Mouse (Mus musculus) effector memory CD4-positive, alpha-beta T cell, adult 7 months (primary cell): ENCODE data around the gene Olfr109. TPM values are rescaled to one million over a fixed set of nuclear protein-coding genes. Genes with fewer than 3 reads are reported as not detected.

Source experiments
- polyA plus RNA-seq: library from polyadenylated mRNA; unstranded; fragments of 100-300 nt; shearing (Covaris generic); gene quantifications from one replicate; pipeline ENCODE4 v1.2.1, GENCODE M21; 2017

Olfr109 gene
- not detected for polyA plus RNA-seq

DNA sequence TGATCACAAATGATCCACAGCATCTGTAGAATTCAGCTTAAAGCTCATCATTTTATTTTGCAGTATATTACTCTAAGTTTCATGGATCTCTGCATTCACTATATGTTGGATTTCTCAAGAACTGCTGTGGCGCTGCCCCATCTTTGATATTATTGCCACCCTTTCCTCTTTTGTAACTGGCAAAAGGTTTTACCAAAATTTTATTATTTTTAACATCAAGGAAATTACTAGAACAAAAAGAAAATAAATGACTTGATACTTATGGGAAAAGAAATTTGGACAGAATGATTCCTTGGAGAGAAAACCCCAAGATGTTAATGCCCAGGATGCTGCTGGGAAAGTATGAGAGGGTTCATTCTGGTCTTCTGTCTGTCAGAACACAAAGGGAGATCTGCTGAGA is at the start of gene Olfr109:
TSS of gene Olfr109 (plus strand) at position 301 of the 400 bp plus-strand sequence.

DNA sequence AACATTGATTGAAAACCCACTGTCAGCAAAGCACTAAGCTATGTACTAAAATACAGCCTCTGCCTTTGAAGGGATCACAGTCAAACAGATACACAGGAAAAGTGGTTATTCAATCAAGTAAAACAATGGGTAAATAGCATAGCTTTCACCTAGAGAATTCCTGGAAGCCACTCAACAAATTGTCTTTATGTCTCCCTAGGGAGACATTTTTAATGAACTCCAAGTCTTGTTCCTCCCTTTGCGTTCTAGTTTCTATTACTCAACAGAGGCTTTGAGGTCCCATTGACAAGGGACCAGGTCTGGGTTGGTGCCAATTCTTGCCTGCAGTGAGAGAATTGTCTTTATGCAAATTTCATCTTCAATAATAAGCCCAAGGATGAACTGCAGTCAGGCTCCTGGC is 13.5 kb upstream of the Olfr109 start, which contains the start of gene Olfr108:
TSS of gene Olfr108 (plus strand) at position 301 of the 400 bp plus-strand sequence.

DNA sequence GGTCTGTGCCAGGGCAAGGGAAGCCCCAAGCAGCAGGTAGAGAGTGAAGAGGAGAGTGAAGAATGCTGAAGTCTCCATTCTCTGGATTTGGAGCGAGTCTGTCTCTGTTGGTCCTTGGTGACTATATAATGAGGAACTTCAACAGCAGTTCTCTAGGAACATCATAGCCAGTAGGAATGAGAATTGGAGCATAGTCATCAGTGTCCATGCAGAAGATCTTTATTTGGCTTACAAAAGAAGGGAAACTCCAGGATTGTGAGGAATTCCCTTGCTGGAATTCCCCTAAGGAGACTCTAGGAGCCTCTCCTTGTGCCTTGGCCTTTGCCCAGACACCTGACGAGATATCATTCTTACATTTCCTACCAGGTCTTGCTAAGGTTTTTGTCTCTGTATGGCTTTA is 24.7 kb downstream of the Olfr109 start, which contains the start of gene H2-M2:
TSS of gene H2-M2 (minus strand) at position 101 of the 400 bp plus-strand sequence.

DNA sequence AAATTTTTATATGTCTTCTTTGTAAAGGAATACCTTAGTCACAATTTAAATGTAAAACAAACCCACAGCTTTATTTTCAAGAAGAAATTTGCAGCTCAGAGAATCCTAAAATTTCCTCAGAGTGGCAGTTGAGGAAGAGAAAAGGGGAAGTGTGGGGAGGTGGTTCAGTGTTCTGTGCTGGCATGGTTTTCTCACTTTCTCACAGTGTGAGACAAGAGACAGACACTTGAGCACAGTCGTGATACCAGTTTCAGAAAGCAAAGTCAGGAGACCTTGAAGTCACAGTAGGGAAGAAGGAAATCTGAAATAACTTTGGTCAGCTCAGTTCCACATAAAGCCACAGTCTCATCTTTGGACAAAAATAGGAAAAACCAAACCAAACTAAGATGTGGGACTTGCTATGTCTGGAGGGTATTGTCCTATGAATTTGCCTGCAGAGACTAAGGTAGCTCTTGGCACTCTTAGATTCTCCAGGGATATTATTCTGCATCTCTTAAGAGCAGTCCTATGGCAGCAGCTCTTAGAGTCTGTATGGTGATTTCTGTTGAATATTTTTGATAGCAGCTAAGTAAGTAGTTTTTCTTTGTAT is 33.3 kb downstream of the Olfr109 start, which contains the start of gene Olfr110:
TSS of gene Olfr110 (plus strand) at position 539 of the 589 bp plus-strand sequence.

DNA sequence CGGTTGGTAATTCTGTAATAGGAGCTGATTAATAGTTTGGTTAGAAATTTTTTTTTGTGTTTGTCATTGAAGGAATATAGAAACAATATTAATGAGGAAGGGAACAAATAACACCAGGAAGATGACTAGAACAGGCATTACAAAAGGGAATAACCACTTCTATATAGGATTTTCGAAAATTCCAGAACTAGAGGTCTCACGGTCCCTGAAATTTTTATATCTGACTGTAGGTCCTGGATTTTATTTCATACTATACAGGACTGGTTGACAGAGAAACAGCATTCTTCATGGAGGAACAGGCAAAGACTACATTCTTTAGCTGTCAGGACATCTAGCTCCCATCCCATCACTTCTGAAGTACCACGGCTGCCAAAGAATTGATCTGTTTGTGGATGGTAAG is 49.0 kb downstream of the Olfr109 start, which contains the start of gene Olfr111:
TSS of gene Olfr111 (plus strand) at position 301 of the 400 bp plus-strand sequence.

Other genes with a start within 250 kb of the Olfr109 start
- 0.07 TPM for gene Olfr95, start 245.8 kb upstream of the Olfr109 start, polyA plus RNA-seq
- gene Olfr96, start 238.8 kb upstream of the Olfr109 start, polyA plus RNA-seq = not detected
- gene Olfr97, start 221.6 kb upstream of the Olfr109 start, polyA plus RNA-seq = not detected
- gene Olfr98, start 195.2 kb upstream of the Olfr109 start, polyA plus RNA-seq = not detected
- 97.7 TPM for gene H2-M3, start 188.7 kb upstream of the Olfr109 start, polyA plus RNA-seq
- gene Olfr99, start 175.5 kb upstream of the Olfr109 start, polyA plus RNA-seq = 2.3 TPM
- gene Olfr101, start 154.6 kb upstream of the Olfr109 start, polyA plus RNA-seq = not detected
- 0.40 TPM for gene Olfr102, start 141.9 kb upstream of the Olfr109 start, polyA plus RNA-seq
- not detected for gene Olfr103, start 119.2 kb upstream of the Olfr109 start, polyA plus RNA-seq
- gene Olfr104-ps, start 99.3 kb upstream of the Olfr109 start, polyA plus RNA-seq = not detected
- gene Olfr105-ps, start 79.9 kb upstream of the Olfr109 start, polyA plus RNA-seq = not detected
- gene Olfr106-ps, start 68.5 kb upstream of the Olfr109 start, polyA plus RNA-seq = not detected
- gene Olfr107, start 59.7 kb upstream of the Olfr109 start, polyA plus RNA-seq = not detected
- not detected for gene Olfr108, start 13.4 kb upstream of the Olfr109 start, polyA plus RNA-seq
- not detected for gene H2-M2, start 24.6 kb downstream of the Olfr109 start, polyA plus RNA-seq
- not detected for gene Olfr110, start 33.6 kb downstream of the Olfr109 start, polyA plus RNA-seq
- gene Olfr111, start 49.1 kb downstream of the Olfr109 start, polyA plus RNA-seq = not detected
- not detected for gene Olfr112, start 110.5 kb downstream of the Olfr109 start, polyA plus RNA-seq
- not detected for gene Olfr113, start 118.7 kb downstream of the Olfr109 start, polyA plus RNA-seq
- gene Olfr114, start 133.8 kb downstream of the Olfr109 start, polyA plus RNA-seq = not detected
- not detected for gene Olfr115, start 168.2 kb downstream of the Olfr109 start, polyA plus RNA-seq
- not detected for gene Olfr116, start 168.3 kb downstream of the Olfr109 start, polyA plus RNA-seq
- gene Olfr117, start 204.9 kb downstream of the Olfr109 start, polyA plus RNA-seq = 0.23 TPM
- gene Olfr118, start 208.1 kb downstream of the Olfr109 start, polyA plus RNA-seq = 0.21 TPM
- gene Olfr119, start 237.6 kb downstream of the Olfr109 start, polyA plus RNA-seq = not detected